Mouse (Mus musculus) lung, adult 10 weeks (tissue): ENCODE measurements around the gene Serpinb5. TPM values are rescaled to one million over a fixed set of nuclear protein-coding genes. Genes with fewer than 3 reads are reported as not detected.

Experiments
- polyA plus RNA-seq: library from polyadenylated mRNA; stranded (reverse); fragments of 350-450 nt; fragmentation: Illumina TruSeq; extraction: RNeasy Lipid Tissue Mini Kit (QIAGEN cat#74804); gene quantifications from one replicate; pipeline ENCODE4 v1.2.3, GENCODE M21; 2014; ENCODE audit warnings: low read depth, low replicate concordance; ENCODE audit not compliant: insufficient read depth

The Serpinb5 gene
- not detected for polyA plus RNA-seq

GRCm38 (mm10) chr1:106860847-106861246 is at the start of gene Serpinb5:
TSS of gene Serpinb5 (plus strand) at chr1:106861173.

Other genes with a start within 250 kb of the Serpinb5 start
- gene Bcl2, start 146.9 kb upstream of the Serpinb5 start, polyA plus RNA-seq, result 3.9 TPM
- 10.7 TPM for gene Kdsr, start 101.4 kb upstream of the Serpinb5 start, polyA plus RNA-seq
- 30.0 TPM for gene Vps4b, start 64.4 kb upstream of the Serpinb5 start, polyA plus RNA-seq
- gene Serpinb12, start 73.3 kb downstream of the Serpinb5 start, polyA plus RNA-seq, result not detected
- not detected for gene Serpinb13, start 119.8 kb downstream of the Serpinb5 start, polyA plus RNA-seq
- gene Serpinb3a, start 191.1 kb downstream of the Serpinb5 start, polyA plus RNA-seq, result not detected
- gene Serpinb3d, start 222.3 kb downstream of the Serpinb5 start, polyA plus RNA-seq, result not detected